Mouse (Mus musculus): ENCODE data around the gene Mvp. TPM values are rescaled to one million over a fixed set of nuclear protein-coding genes. Genes with fewer than 3 reads are reported as not detected.

Mvp gene
- total and polyA plus RNA-seq, 2 experiments from 2014 or later = 3.3 to 6.9 TPM

- Histone ChIP-seq H3K9me3 (ENCODE audit: low read length) (no peaks in the 10 kb centered on the region), H3K27ac (ENCODE audit: low read depth, low read length) (0 out of 2 replicates have a peak overlapping the region, but pooled peaks have one; percentile 69), H3K4me3 (ENCODE audit: low read depth, low read length) (no peak overlapping the region), H3K4me2 (ENCODE audit: low read depth) (no peak overlapping the region), H3K9ac (no peak overlapping the region), H3K27me3 (ENCODE audit: insufficient read depth, low read length) (no peaks in the 10 kb centered on the region), H3K4me1 (ENCODE audit: insufficient read depth) (0 out of 2 replicates have a peak, but pooled peaks cover 4% of the 10 kb centered on the region), H3K36me3 (ENCODE audit: insufficient read depth) (peaks cover 15% of the 10 kb centered on the region; the same call in 1 of the 2 replicates)
- 77% methylated on average over 17 of the region's 17 CpGs for WGBS
- no peak for TF ChIP-seq CTCF (IDR thresholded peaks at IDR 0.05; ENCODE audit: low read depth)
- DNase-seq (no peak), ATAC-seq (no peak)
Measured at GRCm38 (mm10) chr7:127009307-127010085, 4.9 kb downstream of the Mvp start.

DNA sequence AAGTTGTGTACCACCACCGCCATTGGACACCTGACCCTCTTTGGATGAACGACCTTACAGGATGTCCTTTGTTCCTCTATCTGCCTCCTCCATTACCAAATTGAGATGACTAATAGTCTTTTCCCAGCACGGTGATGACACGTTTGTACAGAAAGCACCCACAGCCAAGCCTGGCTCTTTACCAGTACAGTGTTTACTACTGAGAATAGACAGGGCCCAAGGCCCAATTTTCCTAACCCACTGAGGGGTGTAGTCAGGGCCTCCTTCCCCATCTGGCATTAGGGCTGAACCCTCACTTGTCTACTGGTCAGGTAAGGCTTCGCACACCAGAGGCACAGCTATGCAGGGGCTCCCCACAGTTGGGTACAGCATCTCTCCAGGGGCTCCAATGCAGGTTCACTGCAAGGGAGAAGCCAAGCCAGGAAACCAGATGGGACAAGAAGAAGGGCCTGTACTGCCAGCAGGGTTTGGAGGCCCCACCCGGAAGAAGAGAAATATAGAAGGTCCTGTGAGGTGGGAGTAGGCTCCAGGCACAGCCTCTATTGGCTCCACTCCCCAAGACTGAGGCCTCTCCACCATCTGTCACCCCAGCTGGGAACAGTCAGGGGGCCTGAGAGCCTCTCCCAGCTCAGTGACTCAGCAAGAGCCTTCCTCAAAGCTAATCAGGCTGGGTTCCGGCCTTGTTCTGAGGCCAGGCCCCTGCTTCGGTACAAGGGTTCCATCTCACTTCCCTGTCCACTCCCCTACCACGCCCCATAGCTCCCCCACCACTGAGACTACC is 6.0 kb downstream of the Mvp start:
- H3K27me3 ChIP-seq (ENCODE audit: insufficient read depth, low read length) = no peaks in the 10 kb centered on the region
- DNase-seq (peak; percentile 71), ATAC-seq (peak; percentile 87)
- H3K4me1 ChIP-seq (ENCODE audit: insufficient read depth) = 0 out of 2 replicates have a peak, but pooled peaks cover 4% of the 10 kb centered on the region
- no peaks in the 10 kb centered on the region for H3K9me3 ChIP-seq (ENCODE audit: low read length)
- WGBS = 50% methylated on average over 9 of the region's 9 CpGs
- H3K4me3 ChIP-seq (ENCODE audit: low read depth, low read length) = no peak overlapping the region
- no peak for TF ChIP-seq CTCF (IDR thresholded peaks at IDR 0.05; ENCODE audit: low read depth)
- peak overlapping the region; percentile 69 for H3K27ac ChIP-seq (ENCODE audit: low read depth, low read length)
- H3K36me3 ChIP-seq (ENCODE audit: insufficient read depth) = peaks cover 8% of the 10 kb centered on the region; the same call in 1 of the 2 replicates
- no peak overlapping the region for H3K4me2 ChIP-seq (ENCODE audit: low read depth)
- peak overlapping the region; percentile 10; the same call in 1 of the 2 replicates for H3K9ac ChIP-seq

- WGBS = 84% methylated on average over 6 of the region's 6 CpGs
- TF ChIP-seq CTCF (IDR thresholded peaks at IDR 0.05; ENCODE audit: low read depth) = no peak
Measured at GRCm38 (mm10) chr7:127007313-127008024, 7.0 kb downstream of the Mvp start.

GRCm38 (mm10) chr7:127004122-127004875 is 10.1 kb downstream of the Mvp start:
- Histone ChIP-seq H3K9me3 (ENCODE audit: low read length) (no peaks in the 10 kb centered on the region), H3K36me3 (ENCODE audit: insufficient read depth) (no peaks in the 10 kb centered on the region), H3K4me3 (ENCODE audit: low read depth, low read length) (no peak overlapping the region), H3K27me3 (ENCODE audit: insufficient read depth, low read length) (no peaks in the 10 kb centered on the region), H3K9ac (no peak overlapping the region), H3K27ac (ENCODE audit: low read depth, low read length) (no peak overlapping the region), H3K4me2 (ENCODE audit: low read depth) (no peak overlapping the region), H3K4me1 (ENCODE audit: insufficient read depth) (0 out of 2 replicates have a peak, but pooled peaks cover 4% of the 10 kb centered on the region)
- DNase-seq (no peak), ATAC-seq (no peak)
- WGBS = 80% methylated on average over 4 of the region's 4 CpGs
- peak; percentile 17; the same call in 1 of the 2 replicates for TF ChIP-seq CTCF (IDR thresholded peaks at IDR 0.05; ENCODE audit: low read depth)

More at GRCm38 (mm10) chr7:127007313-127008024, 7.0 kb downstream of the Mvp start:
- H3K9ac ChIP-seq = no peak overlapping the region
- no peak overlapping the region for H3K4me2 ChIP-seq (ENCODE audit: low read depth)
- no peaks in the 10 kb centered on the region for H3K27me3 ChIP-seq (ENCODE audit: insufficient read depth, low read length)
- DNase-seq (no peak), ATAC-seq (no peak)
- no peaks in the 10 kb centered on the region for H3K9me3 ChIP-seq (ENCODE audit: low read length)
- H3K27ac ChIP-seq (ENCODE audit: low read depth, low read length) = no peak overlapping the region
- H3K36me3 ChIP-seq (ENCODE audit: insufficient read depth) = no peaks in the 10 kb centered on the region
- no peak overlapping the region for H3K4me3 ChIP-seq (ENCODE audit: low read depth, low read length)
- 0 out of 2 replicates have a peak, but pooled peaks cover 4% of the 10 kb centered on the region for H3K4me1 ChIP-seq (ENCODE audit: insufficient read depth)

- DNase-seq (no peak), ATAC-seq (no peak)
- H3K4me2 ChIP-seq (ENCODE audit: low read depth) = no peak overlapping the region
- no peaks in the 10 kb centered on the region for H3K4me1 ChIP-seq (ENCODE audit: insufficient read depth)
- H3K9me3 ChIP-seq (ENCODE audit: low read length) = no peaks in the 10 kb centered on the region
- H3K4me3 ChIP-seq (ENCODE audit: low read depth, low read length) = no peak overlapping the region
- TF ChIP-seq CTCF (IDR thresholded peaks at IDR 0.05; ENCODE audit: low read depth) = no peak
- no peaks in the 10 kb centered on the region for H3K27me3 ChIP-seq (ENCODE audit: insufficient read depth, low read length)
- H3K27ac ChIP-seq (ENCODE audit: low read depth, low read length) = no peak overlapping the region
- H3K36me3 ChIP-seq (ENCODE audit: insufficient read depth) = no peaks in the 10 kb centered on the region
- 90% methylated on average over 5 of the region's 5 CpGs for WGBS
- no peak overlapping the region for H3K9ac ChIP-seq
Measured at GRCm38 (mm10) chr7:127003620-127004019, 10.8 kb downstream of the Mvp start.

GRCm38 (mm10) chr7:126999568-126999967 is 14.9 kb downstream of the Mvp start:
- Histone ChIP-seq H3K27me3 (ENCODE audit: insufficient read depth, low read length) (no peaks in the 10 kb centered on the region), H3K9me3 (ENCODE audit: low read length) (no peaks in the 10 kb centered on the region), H3K9ac (no peak overlapping the region), H3K27ac (ENCODE audit: low read depth, low read length) (no peak overlapping the region), H3K4me1 (ENCODE audit: insufficient read depth) (no peaks in the 10 kb centered on the region), H3K4me3 (ENCODE audit: low read depth, low read length) (no peak overlapping the region), H3K36me3 (ENCODE audit: insufficient read depth) (no peaks in the 10 kb centered on the region), H3K4me2 (ENCODE audit: low read depth) (no peak overlapping the region)
- DNase-seq (no peak), ATAC-seq (no peak)
- 87% methylated on average over 10 of the region's 10 CpGs for WGBS
- TF ChIP-seq CTCF (IDR thresholded peaks at IDR 0.05; ENCODE audit: low read depth) = no peak

Measured in forebrain, postnatal 0 days (tissue).